Mouse (Mus musculus) liver, adult (tissue): ENCODE results near the gene Lama5.

Experiments
- GATA4 ChIP-seq: IDR thresholded peaks from 2 replicates; pipeline ENCODE4 v1.6.1; 2014; ENCODE audit warnings: mild to moderate bottlenecking, low read length; ENCODE audit not compliant: insufficient replicate concordance

Gene Lama5

GRCm38 (mm10) chr2:180257001-180257521 is 31.4 kb upstream of the Lama5 start, which contains the start of gene Rps21:
Gene Rps21 (plus strand): TSS chr2:180257377.
- no peak for TF ChIP-seq GATA4

GRCm38 (mm10) chr2:180256296-180257000 is 30.8 kb upstream of the Lama5 start:
- no peak; the same call in 1 of the 2 replicates for TF ChIP-seq GATA4

GRCm38 (mm10) chr2:180255701-180256100 is 30.0 kb upstream of the Lama5 start:
- TF ChIP-seq GATA4 = no peak

- TF ChIP-seq GATA4 = no peak
Observed at GRCm38 (mm10) chr2:180254436-180255209, 29.0 kb upstream of the Lama5 start.

- TF ChIP-seq GATA4 = no peak
Observed at GRCm38 (mm10) chr2:180251838-180252237, 26.2 kb upstream of the Lama5 start.

GRCm38 (mm10) chr2:180250930-180251611 is 25.4 kb upstream of the Lama5 start:
- no peak for TF ChIP-seq GATA4

GRCm38 (mm10) chr2:180248947-180249660 is 23.4 kb upstream of the Lama5 start:
- TF ChIP-seq GATA4 = no peak

GRCm38 (mm10) chr2:180247916-180248315 is 22.3 kb upstream of the Lama5 start:
- TF ChIP-seq GATA4 = no peak

- no peak for TF ChIP-seq GATA4
Observed at GRCm38 (mm10) chr2:180243108-180243507, 17.4 kb upstream of the Lama5 start.

GRCm38 (mm10) chr2:180238591-180238990 is 12.9 kb upstream of the Lama5 start:
- TF ChIP-seq GATA4 = no peak

GRCm38 (mm10) chr2:180237601-180238345 is 12.1 kb upstream of the Lama5 start:
- TF ChIP-seq GATA4 = no peak

GRCm38 (mm10) chr2:180236930-180237329 is 11.3 kb upstream of the Lama5 start:
- TF ChIP-seq GATA4 = no peak

- TF ChIP-seq GATA4 = no peak
Observed at GRCm38 (mm10) chr2:180236500-180236899, 10.8 kb upstream of the Lama5 start.

- TF ChIP-seq GATA4 = no peak
Observed at GRCm38 (mm10) chr2:180235788-180236187, 10.1 kb upstream of the Lama5 start.
